Mouse (Mus musculus) left cerebral cortex, postnatal 4 days (tissue): ENCODE measurements around the gene Mmd2. TPM values are rescaled to one million over a fixed set of nuclear protein-coding genes. Genes with fewer than 3 reads are reported as not detected.

Source experiments
- DNase-seq: peaks from one replicate; pipeline ENCODE4 v3.0.0-alpha.2; 2022
- intact Hi-C: fragments of 180-260 bp; cut with DNase I; formaldehyde crosslinking; loops from one replicate; pipeline ENCODE4 v1.15.1; 2025
- total RNA-seq, 2 experiments: library from RNA; stranded (reverse); gene quantifications; 2 replicates each; pipeline ENCODE4 v1.2.3; 2021

Gene Mmd2
- total RNA-seq, 2 experiments from 2014 or later, result 76.5 to 90.3 TPM

DNA sequence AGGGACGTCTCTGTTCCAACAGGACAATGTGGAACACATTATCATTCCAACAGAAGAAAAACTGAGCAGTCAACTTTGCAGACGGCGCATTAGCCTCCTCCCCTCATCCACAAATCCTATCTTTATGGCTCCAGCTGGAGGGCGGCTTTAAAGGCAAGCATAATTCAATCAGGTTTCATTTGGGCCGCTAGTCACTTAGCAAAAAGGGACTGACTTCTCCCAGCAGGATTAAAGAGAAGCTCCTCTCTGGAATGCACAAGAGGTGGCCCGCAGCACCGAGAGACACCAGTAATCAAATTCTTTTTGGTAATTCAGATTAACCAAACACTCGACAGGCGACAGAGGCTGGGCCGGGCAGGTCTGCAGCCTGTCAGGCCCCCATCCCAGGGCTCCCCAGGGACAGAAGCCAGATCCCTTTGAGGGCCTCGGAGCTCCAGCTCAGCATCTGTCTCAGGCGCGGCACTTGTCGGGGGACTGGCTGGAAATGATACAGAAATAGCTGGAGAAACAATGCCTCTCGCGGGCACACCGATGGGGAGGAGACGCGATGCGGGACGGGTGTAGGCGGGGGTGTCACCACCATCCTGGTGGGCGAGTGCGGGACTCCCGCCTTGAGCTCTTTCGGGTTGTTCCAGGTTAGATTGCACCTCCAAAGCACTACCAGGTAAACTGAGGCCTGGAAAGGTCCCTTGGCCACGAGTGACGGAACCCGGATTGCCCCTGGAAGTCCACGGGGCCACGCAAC is 58.5 kb downstream of the Mmd2 start:
- intact Hi-C loops, result loop anchor here (2.0 kb wide), 2 partner anchors 47 to 71 kb away; no protein-coding TSS in a partner anchor

DNA sequence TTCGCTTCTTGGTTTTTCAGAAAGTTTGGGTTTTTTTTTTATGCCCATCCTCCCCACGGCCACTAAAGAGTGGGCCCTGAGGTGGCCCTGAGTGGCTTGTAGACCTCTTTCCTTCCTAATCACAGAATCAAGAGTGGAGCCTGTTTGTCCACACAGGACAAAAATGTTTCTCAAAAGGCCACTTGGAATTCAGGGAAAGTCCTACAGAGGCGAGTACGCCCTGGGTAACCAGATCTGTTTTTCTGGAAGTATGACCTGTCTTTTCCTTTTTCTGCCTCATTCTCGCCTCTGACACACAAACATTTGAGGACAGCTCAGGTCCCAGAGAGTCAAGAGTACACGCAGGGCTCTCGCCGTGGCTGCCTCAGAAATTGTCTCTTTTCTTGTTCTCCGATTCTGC is 59.2 kb downstream of the Mmd2 start:
- DNase-seq, result no peak
- intact Hi-C loops, result no loop called here

More for the DNA sequence above, 58.5 kb downstream of the Mmd2 start:
- DNase-seq, result peak; percentile 60

DNA sequence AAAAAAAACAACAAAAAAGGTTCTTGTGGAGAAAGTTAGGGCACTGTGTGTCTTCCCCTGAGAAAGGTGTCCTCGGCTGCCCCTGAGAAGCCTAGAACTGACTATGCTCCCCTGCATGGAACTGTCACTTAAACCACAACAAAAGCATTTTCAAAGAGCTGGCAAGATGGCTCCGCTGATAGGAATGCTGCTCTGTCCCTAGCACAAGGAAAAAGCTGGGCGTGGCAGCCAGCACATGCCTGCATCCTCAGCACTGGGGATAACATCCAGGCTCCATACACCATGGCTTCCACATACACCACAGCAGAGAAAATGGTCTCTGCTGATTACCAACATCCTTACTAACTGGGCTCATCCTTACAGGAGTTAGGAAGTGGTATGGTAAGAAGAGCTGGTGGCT is 61.5 kb downstream of the Mmd2 start:
- intact Hi-C loops, result no loop called here

DNA sequence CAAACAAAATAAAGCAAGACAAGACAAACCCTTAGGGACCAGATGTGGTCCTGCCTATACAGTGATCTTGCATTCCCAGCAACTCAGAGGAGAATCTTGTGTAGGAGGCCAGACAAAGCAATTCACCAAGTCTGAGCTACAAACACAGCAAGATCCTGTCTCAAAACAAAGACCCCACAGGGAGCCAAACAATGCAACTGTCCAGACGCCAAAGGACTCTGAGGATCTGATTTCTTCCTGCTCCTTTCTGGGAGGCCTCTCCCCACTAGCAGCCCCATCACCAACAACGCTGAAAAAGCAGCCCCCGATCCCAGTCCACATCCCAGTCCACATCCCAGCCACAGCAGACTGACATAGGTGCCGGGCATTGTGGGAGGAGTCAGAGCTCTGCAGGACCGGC is 62.3 kb downstream of the Mmd2 start:
- no peak for DNase-seq
- intact Hi-C loops, result no loop called here

More for the DNA sequence above, 61.5 kb downstream of the Mmd2 start:
- no peak for DNase-seq

DNA sequence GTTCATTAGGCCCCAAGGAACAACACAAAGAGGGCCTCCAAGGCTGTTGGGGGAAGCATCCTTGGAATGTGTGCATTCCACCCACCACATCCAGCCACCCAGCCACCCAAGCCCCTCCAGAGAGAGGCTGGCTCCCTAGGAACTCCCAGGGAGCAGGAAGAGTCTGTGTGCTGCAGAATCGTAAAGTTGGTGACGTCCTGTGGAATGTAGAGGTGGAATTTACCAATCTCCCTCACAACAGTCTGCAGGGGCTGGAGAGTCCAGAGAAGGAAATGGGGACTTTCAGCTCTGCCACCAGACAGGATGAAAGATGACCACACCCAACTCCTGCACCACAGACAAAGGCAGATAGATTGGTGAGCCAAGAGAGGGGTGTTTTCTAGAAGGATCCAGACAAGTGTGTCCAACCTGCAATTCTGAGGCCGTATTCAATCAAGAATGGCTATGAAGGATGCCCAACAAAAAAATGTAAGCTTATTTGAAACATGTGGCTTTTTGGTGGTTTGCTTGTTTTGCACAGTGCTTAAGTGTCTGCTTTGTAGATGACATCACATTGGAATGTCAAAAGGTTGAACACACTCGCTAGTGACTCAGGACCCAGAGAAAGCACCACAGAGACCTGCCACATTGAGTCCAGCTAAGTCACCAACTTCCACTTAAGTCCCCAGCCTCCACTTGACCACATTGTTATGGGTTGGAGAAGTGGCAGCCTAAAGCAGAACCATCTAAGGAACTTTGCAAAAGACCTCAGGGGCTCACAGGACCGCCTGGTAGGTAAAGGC is 63.4 kb downstream of the Mmd2 start:
- no peak for DNase-seq
- intact Hi-C loops, result no loop called here

DNA sequence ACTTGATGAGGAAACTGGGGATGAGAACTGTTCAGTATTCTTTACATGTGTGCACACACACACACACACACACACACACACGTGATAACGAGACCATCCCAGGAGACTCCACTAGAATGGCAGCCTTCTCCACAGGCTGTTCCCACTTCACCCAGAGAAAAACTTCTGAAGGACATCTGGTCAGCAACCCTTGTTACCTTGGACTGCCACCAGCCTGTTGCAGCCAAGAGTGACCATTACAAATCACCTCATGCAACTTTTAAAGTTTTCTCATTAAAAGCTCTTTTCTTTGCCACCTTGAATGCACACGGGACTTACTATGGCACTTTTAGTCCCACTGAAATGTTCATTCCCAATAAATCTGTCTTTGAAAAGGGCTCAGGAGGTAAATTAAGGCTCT is 71.3 kb downstream of the Mmd2 start:
- no peak for DNase-seq
- intact Hi-C loops, result no loop called here

DNA sequence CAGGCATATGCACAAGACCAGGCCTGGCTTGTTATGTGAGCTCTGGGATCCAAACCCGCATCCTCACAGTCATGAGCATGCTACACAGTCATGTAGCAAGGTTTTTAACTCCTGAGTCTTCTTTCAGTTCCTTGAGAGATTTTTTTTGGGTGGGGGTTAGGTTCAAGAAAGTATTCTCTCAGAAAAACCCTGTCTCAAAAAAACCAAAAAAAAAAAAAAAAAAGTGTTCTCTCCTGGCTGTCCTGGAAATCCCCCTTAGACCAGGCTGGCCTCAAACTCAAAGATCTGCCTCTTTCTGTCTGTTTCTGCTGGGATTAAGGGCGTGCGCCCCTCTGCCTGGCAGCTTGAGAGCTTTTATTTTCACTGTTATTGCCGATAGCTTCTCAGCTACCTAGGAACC is 73.2 kb downstream of the Mmd2 start:
- DNase-seq, result no peak
- intact Hi-C loops, result no loop called here

DNA sequence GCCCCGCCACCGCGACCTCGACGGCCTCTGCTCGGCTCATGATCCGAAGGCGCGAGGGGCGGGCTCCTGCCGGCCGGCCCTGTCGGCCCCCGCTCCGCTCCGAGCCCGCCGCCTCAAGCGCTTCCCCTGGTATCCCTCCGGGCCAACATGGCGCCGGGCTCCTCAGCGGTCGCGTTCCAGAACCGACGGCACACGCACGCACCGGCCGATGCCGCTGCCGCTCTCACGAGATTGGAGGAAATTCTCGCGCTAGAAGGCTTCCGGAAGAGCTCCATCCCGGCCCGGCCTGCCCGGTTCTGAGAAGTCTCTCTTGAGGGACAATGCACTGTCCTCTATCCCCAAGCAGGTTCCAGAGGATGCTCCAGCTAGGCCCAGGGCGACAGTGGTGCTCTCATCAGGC is 78.7 kb downstream of the Mmd2 start, which contains the start of gene Papolb:
TSS of gene Papolb (minus strand) at position 162 of the 400 bp plus-strand sequence.
- DNase-seq, result no peak
- intact Hi-C loops, result no loop called here

DNA sequence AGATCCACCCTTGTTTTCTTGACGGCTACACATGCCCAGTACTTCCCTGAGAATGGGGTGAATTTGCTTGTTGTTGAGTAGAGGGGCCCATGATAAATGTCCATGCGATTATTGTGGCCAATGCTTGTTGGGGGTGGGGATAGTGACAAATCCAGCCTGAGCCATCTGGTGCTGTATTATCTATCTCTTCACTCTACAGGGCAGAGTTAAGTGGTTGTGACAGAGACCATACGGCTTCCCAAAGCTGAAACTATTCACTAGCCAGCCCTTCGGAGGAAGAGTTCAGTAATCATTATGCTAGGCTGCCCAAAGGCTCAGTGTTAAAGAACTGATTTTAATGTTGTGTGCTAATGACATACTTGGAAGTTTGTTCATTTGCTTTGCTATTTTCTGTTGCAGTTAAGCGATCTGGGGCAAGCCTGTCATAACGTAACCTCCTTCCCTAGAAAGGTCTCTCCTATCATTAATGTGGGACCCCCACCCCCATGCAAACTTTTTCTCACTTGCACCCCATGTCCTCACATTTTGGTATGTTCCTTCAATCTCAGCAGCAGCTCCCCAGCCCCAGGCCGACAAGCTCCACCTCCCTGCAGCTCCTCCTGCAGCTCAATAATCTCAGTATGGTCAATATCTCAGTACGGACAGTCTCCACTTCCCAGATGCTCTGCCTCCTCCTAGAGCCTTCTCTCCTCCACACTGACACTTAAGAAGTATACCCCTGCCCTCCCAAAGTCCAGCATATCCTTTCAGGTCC is 83.7 kb downstream of the Mmd2 start:
- intact Hi-C loops, result no loop called here

DNA sequence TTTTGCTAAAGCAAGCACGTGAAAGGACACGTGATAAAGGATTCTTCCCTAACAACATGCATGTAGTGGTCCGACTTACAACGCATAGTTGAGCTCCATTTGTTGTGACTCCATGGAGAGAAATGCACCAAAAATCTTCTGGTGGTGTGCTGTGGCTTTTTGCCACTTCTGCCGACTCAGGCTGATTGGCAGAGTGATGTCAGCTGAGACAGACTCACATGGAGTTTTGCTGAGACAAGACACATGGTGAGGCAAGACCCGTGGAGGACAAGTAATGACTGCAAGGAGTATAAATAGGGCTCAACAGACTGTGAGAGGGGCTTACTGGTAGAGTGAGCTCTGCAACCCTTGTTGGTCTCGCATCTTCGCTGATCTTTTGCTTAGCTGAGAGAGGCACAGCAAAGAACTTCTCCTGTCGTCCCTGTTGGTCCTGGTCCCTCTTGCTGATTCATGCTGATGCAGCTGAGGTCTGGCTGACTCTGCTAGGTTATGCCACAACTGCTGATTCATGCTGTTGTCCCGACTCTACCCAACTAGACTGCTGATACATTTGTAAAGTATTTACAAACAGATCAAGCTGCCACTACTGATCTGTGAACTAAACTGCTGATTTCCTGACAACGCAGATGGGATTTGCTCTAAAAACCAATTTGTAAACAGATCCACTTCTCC is 87.3 kb downstream of the Mmd2 start:
- no peak for DNase-seq
- intact Hi-C loops, result no loop called here

More for the DNA sequence above, 83.7 kb downstream of the Mmd2 start:
- peak; percentile 45 for DNase-seq

DNA sequence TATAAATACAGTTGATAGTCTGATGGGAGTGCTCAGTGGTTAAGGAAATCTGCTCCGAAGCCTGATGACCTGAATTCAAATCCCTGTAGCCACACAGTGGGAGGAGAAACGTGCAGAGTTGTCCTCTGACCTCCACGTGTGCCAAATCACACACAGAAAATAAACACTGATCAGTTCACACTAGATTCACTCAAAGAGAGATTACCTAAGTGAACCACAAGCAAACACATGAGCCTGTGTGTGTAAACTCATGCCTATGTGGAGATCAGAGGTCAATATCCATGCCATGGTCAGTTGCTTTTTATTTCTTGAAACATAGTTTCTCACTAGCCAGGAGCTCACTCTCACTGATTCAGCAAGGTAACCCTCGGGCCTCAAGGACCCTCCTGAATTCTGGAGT is 88.2 kb downstream of the Mmd2 start:
- intact Hi-C loops, result no loop called here
- no peak for DNase-seq

DNA sequence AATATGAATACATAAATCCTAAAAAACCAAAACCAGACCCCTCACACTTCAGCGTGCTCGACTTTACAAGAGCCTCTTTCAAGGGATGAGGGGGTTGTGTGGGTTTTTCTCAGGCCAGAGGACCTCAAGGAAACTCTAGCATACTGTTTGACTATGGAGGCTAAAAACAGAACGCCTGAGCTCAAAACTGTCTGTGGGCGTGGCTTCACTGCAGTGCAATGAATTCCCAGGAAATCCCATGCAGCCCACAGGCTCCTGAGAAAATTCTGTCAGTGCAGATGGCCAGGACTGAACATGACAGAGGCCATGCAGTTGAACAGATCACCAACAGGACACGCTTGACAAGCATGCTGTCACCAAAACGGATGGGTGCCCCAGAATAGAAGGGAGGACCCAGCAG is 89.6 kb downstream of the Mmd2 start:
- intact Hi-C loops, result no loop called here
- no peak for DNase-seq

Other genes with a start within 250 kb of the Mmd2 start
- gene Foxk1, start 207.3 kb downstream of the Mmd2 start, total RNA-seq, result 10 to 100 TPM; 34.5 to 35.6 TPM
- 10 to 100 TPM; 21.9 to 23.2 TPM for gene Ap5z1, start 144.9 kb downstream of the Mmd2 start, total RNA-seq
- 1 to 10 TPM; 1.5 to 1.9 TPM for gene Papolb, start 78.7 kb downstream of the Mmd2 start, total RNA-seq
- gene Radil, start 57.7 kb downstream of the Mmd2 start, total RNA-seq, result 10 to 100 TPM; 24.0 to 27.9 TPM
- 10 to 100 TPM; 60.0 to 62.4 TPM for gene Wipi2, start 18.9 kb upstream of the Mmd2 start, total RNA-seq
- 100 to 1,000 TPM; 127 to 138 TPM for gene Slc29a4, start 83.7 kb upstream of the Mmd2 start, total RNA-seq
- gene Tnrc18, start 208.9 kb upstream of the Mmd2 start, total RNA-seq, result 100 to 1,000 TPM; 232 to 250 TPM